Mouse (Mus musculus): ENCODE measurements around the gene Acsf3. TPM values are rescaled to one million over a fixed set of nuclear protein-coding genes. Genes with fewer than 3 reads are reported as not detected.

The Acsf3 gene
- polyA plus RNA-seq, 1 experiment: 21.8 TPM

DNA sequence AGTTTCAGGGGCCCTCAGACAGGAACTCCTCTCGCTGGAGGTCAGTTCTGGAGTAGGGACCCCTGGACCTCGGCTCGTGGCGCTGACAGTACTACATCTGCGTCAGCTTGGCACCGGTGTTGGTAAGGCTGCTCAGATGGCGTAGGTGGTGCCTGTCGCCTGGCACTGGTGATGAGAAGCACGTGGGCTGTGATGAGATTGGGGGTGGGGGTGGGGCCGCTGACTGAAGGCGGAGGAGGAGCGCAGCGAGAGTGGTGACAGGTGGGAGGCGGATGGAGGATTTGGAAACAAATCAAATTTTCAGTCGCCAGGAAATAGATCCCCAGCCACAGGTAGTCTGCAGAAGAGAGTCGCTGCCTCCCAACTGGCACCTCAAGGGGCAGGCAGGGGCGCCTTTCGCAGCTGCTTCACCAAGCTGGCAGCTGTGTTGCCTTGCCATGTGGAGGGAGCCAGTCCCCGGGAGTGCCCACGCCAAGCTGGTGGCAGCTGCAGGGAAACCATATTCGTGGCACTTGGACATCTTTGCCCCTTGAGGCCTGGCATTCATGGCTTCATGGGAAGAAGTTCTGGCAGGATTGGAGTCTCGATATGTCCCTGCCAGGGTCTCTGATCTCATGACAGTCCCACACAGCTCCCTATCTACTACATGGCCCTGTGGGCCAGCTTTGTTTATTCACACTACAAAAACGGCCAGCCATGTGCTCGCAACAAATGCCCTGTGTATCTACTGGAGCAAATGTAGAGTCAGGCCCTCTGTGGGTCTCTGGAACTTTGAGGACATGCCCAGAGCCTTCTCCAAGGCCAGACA lies 5.8 kb upstream of the Acsf3 start:
- Histone ChIP-seq H3K4me3 (ENCODE audit: insufficient read depth, low read length) (no peak overlapping the region), H3K27ac (ENCODE audit: insufficient read depth, low read length) (no peak overlapping the region), H3K4me1 (ENCODE audit: control insufficient read depth, insufficient read depth, low read length) (peaks cover 8% of the 10 kb centered on the region)
- no peak for TF ChIP-seq POLR2A (IDR thresholded peaks at IDR 0.05; ENCODE audit: extremely low read depth, insufficient read depth, low read length)
- no peak for TF ChIP-seq CTCF (IDR thresholded peaks at IDR 0.05; ENCODE audit: extremely low read depth, insufficient read depth, low read length)

DNA sequence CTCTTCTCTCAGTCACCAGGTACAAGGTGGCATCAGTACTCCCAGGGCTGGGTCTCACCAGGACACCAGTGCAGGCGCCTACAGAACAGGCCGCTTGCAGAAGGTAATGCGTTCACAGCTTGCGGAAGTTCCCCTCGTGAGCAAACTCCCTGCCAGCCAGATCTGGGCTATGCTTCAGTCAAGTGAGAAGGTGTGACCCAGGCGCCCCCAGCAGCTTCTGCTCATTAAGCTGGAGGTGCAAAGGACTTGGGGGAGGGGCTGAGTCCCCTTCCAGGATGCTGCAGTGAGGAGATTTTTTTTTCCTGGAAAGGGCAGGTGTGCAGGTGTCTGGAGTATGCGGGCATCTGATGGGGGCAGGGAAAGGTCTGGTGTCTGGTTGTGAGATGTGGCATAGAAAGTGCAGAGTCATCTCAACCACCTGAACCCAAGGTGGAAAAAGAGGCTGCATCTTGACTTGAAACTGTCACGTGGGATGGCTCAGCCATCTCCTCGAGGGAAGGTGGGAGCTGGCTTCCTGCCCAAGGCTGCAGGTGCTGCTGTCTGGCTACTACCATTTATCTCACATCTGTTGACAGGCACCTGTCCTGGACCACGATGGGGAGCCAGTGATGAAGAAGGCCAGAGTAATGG lies 2.7 kb upstream of the Acsf3 start:
- Histone ChIP-seq H3K4me1 (ENCODE audit: control insufficient read depth, insufficient read depth, low read length) (peaks cover 11% of the 10 kb centered on the region), H3K4me3 (ENCODE audit: insufficient read depth, low read length) (no peak overlapping the region), H3K27ac (ENCODE audit: insufficient read depth, low read length) (no peak overlapping the region)
- TF ChIP-seq CTCF (IDR thresholded peaks at IDR 0.05; ENCODE audit: extremely low read depth, insufficient read depth, low read length) (no peak), POLR2A (IDR thresholded peaks at IDR 0.05; ENCODE audit: extremely low read depth, insufficient read depth, low read length) (no peak)

DNA sequence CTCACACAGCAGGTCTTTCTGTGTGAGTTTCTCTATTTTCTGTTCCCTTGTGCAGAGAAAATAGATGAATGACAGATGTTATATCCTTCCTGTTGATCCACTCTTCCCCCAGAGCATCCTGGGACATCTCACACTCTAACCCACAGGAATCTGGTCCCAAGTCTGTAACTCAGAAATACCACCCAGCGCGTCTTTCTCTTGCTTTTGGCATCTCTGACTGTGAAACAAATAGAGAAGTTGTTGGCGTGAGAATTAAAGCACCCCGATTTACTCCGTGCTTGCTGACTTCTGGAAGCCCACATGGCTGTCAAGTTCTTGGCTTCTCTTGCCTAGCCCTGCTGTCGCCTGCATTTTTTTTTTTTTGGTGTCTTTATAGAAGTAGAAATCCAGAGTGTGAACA lies 2.4 kb downstream of the Acsf3 start:
- no peak overlapping the region for H3K27ac ChIP-seq (ENCODE audit: insufficient read depth, low read length)
- H3K4me1 ChIP-seq (ENCODE audit: control insufficient read depth, insufficient read depth, low read length): peaks cover 3% of the 10 kb centered on the region; the same call in 1 of the 2 replicates
- H3K4me3 ChIP-seq (ENCODE audit: insufficient read depth, low read length): no peak overlapping the region
- TF ChIP-seq CTCF (IDR thresholded peaks at IDR 0.05; ENCODE audit: extremely low read depth, insufficient read depth, low read length) (no peak), POLR2A (IDR thresholded peaks at IDR 0.05; ENCODE audit: extremely low read depth, insufficient read depth, low read length) (no peak)

DNA sequence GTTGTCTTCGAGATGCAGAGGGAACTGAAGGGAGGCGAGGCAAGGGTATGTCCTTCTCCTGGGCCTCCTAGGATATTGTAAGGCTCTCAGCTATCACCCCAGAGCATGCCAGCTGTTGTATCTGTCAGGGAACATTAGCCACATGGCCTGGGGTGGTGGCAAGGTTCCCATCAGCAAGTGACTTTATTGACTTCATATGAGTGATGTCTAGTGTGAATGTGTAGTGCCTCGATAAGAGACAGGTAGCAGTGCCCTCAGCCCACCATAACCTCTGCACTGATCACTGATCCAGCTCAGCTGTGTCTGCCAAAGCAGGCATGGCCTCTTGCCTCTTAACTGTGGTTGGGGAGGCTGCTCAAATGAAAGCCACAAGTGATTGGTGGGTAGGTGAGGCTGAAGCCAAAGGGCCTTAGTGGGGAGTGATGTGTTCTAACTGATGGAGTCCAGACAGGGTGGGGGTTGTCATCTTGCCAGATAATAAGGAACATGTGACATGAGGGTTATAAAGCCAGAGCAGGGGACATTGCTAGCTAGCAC lies 3.5 kb downstream of the Acsf3 start:
- Histone ChIP-seq H3K4me3 (ENCODE audit: insufficient read depth, low read length) (no peak overlapping the region), H3K27ac (ENCODE audit: insufficient read depth, low read length) (no peak overlapping the region), H3K4me1 (ENCODE audit: control insufficient read depth, insufficient read depth, low read length) (peaks cover 3% of the 10 kb centered on the region; the same call in 1 of the 2 replicates)
- TF ChIP-seq POLR2A (IDR thresholded peaks at IDR 0.05; ENCODE audit: extremely low read depth, insufficient read depth, low read length): no peak
- TF ChIP-seq CTCF (IDR thresholded peaks at IDR 0.05; ENCODE audit: extremely low read depth, insufficient read depth, low read length): no peak

DNA sequence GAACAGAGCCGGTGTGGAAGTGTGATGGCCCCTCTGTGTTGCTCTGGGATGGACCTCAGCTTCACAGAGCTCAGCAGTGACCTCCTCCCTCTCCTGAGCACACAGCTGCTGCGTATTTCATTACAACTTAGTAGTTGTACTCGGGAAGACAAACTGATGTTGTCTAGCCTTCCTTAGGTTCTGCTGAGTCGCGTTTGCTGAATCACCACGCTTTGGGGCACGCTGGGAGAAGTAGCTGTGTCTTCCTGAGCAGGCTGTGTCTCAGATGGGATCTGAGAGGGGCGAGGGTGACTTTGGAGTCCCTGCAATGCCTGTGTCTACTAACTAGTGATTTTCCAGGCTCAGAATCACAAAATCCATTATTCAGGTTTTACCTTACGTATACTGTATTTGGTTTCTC lies 4.0 kb downstream of the Acsf3 start:
- TF ChIP-seq POLR2A (IDR thresholded peaks at IDR 0.05; ENCODE audit: extremely low read depth, insufficient read depth, low read length): no peak
- TF ChIP-seq CTCF (IDR thresholded peaks at IDR 0.05; ENCODE audit: extremely low read depth, insufficient read depth, low read length): no peak
- Histone ChIP-seq H3K4me3 (ENCODE audit: insufficient read depth, low read length) (no peak overlapping the region), H3K27ac (ENCODE audit: insufficient read depth, low read length) (no peak overlapping the region), H3K4me1 (ENCODE audit: control insufficient read depth, insufficient read depth, low read length) (peaks cover 3% of the 10 kb centered on the region; the same call in 1 of the 2 replicates)

DNA sequence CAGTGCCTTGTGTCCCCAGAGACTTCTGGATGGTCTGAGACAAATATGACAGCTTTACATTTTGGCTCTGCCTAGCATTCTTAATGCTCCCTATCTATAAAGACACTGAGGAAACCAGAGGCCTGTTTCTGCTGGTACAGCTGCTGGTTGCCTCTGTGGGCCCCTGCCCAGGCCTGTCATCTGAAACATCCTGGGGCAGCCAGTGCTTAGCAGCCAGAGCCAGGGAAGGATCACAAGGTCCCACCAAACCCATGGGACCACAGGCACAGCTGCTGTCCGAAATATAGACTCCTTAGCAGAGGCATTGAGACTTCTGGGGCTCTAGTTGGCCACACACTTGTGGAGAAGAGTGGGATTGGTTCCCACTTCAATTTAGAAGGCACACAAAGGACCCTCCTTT lies 9.5 kb downstream of the Acsf3 start:
- no peak for TF ChIP-seq POLR2A (IDR thresholded peaks at IDR 0.05; ENCODE audit: extremely low read depth, insufficient read depth, low read length)
- TF ChIP-seq CTCF (IDR thresholded peaks at IDR 0.05; ENCODE audit: extremely low read depth, insufficient read depth, low read length): no peak
- Histone ChIP-seq H3K4me3 (ENCODE audit: insufficient read depth, low read length) (no peak overlapping the region), H3K4me1 (ENCODE audit: control insufficient read depth, insufficient read depth, low read length) (no peaks in the 10 kb centered on the region), H3K27ac (ENCODE audit: insufficient read depth, low read length) (no peak overlapping the region)

DNA sequence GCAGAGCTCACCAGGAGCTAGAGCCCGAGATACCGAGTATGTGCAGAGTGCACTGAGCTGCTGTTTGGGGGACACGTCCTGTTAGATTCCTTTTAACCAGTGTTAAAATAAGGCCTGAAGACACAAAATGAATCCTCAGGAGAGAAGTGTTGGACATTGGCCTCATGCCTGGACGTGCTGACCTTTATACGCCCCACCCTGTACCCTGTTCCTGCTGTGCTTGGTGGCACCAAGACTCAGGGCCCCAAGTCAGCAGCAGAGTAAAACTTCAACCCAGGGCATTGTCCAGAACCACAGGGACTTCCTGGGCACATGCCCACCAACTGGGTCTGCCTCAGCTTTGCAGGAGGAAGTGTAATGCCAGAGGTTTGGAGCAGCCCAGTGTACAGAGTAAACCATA lies 14.5 kb downstream of the Acsf3 start:
- Histone ChIP-seq H3K4me1 (ENCODE audit: control insufficient read depth, insufficient read depth, low read length) (no peaks in the 10 kb centered on the region), H3K27ac (ENCODE audit: insufficient read depth, low read length) (no peak overlapping the region), H3K4me3 (ENCODE audit: insufficient read depth, low read length) (no peak overlapping the region)
- TF ChIP-seq CTCF (IDR thresholded peaks at IDR 0.05; ENCODE audit: extremely low read depth, insufficient read depth, low read length): no peak
- no peak for TF ChIP-seq POLR2A (IDR thresholded peaks at IDR 0.05; ENCODE audit: extremely low read depth, insufficient read depth, low read length)

DNA sequence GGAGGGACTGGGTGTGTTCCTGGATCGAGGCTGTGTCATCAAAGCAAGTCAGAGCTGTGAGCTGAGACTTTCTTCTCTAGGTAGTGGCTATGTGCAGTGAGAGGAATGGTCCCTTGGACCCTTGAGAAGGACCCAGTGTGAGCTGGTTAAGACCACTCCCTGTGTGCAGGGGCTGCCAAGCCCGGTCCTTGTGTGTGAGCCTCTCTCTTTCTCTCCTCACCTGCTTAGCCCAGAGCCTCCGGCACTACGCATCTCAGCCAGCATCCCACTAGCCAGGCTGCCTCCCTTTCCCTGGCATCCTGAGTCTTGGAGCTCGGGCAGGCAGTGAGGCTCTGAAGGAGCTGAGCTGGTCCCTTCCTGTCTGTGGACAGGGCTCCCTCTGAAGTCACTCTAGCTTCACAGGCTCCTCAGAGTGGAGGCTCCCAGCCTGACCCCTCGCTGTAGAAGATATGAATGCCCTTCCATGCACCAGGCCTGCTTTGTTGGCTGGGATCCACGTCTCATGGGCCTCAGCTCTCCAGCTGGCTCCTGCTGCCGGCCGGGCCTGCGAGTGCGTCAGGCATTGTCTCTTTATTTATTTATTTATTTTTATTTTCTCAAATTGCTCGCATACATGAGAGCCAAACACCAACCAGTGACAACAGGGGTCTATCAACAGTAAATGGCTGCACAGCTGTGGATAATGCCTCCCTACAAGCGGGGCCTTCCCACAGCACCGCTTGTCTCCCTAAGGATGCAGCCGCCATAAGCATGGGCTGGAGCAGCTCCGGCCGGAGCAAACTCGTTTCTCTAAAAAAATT lies 18.3 kb downstream of the Acsf3 start:
- H3K27ac ChIP-seq (ENCODE audit: insufficient read depth, low read length): no peak overlapping the region
- TF ChIP-seq CTCF (IDR thresholded peaks at IDR 0.05; ENCODE audit: extremely low read depth, insufficient read depth, low read length) (no peak), POLR2A (IDR thresholded peaks at IDR 0.05; ENCODE audit: extremely low read depth, insufficient read depth, low read length) (no peak)
- H3K4me3 ChIP-seq (ENCODE audit: insufficient read depth, low read length): no peak overlapping the region
- no peaks in the 10 kb centered on the region for H3K4me1 ChIP-seq (ENCODE audit: control insufficient read depth, insufficient read depth, low read length)

DNA sequence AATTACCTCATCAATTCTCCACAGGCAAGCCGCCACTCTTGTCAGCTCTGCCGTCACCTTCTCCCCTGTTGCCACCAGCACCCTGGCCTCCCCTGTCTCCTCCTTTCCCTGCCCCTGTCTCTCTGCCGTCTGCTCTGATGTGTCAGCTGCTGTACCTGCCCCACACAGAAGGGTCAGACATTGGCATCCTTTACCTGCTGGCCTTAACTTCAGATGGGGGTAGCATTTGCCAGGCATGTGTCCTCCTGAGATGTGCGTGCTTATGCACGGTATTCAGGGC lies 18.8 kb downstream of the Acsf3 start:
- TF ChIP-seq POLR2A (IDR thresholded peaks at IDR 0.05; ENCODE audit: extremely low read depth, insufficient read depth, low read length): no peak
- TF ChIP-seq CTCF (IDR thresholded peaks at IDR 0.05; ENCODE audit: extremely low read depth, insufficient read depth, low read length): no peak
- no peak overlapping the region for H3K4me3 ChIP-seq (ENCODE audit: insufficient read depth, low read length)
- H3K27ac ChIP-seq (ENCODE audit: insufficient read depth, low read length): no peak overlapping the region
- no peaks in the 10 kb centered on the region for H3K4me1 ChIP-seq (ENCODE audit: control insufficient read depth, insufficient read depth, low read length)

All from cortical plate, adult 2 months (tissue).